Mouse (Mus musculus): ENCODE results near the gene Birc3.
"Not testable (repeated sequence)": the region's sequence is repeated elsewhere in the genome, so short reads cannot be mapped to it uniquely, and the experiment has no call there.

Birc3 gene

DNA sequence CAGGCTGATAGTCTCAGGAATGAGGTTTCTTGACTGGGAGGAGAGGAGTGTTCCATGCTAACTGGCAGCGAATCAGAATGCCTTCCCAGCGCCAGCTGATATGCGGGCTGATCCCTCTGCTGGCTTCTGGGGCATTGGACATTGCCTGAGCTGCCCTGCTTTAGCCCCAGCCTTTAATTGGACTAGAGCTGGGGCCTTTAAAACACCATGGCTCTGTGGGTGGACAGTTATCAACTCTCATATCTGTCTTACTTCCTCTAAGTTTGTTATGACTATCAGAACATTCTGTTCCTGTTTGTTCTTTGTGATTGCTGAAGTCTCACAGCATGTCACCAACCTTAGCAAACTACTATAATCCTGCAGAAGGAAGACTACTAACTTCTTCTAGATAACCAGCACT, 5.0 kb downstream of the Birc3 start:
- in situ Hi-C loops (cut with MseI, MboI): no loop called here

DNA sequence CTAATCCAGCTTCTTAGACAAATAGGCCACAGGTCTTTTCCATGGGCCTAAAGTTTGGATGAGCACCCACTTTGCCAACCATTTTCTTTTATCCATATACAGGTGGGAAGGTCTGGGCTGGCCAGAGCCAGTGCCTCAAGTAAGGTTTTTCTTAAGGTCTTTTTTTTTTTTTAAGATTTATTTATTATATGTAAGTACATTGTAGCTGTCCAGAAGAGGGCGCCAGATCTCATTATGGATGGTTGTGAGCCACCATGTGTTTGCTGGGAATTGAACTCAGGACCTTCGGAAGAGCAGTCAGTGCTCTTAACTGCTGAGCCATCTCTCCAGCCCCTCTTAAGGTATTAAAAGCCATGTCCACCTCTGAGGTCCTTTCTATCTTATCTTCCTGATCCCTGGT, 6.0 kb downstream of the Birc3 start:
- in situ Hi-C loops (cut with MseI, MboI): not testable (repeated sequence)

DNA sequence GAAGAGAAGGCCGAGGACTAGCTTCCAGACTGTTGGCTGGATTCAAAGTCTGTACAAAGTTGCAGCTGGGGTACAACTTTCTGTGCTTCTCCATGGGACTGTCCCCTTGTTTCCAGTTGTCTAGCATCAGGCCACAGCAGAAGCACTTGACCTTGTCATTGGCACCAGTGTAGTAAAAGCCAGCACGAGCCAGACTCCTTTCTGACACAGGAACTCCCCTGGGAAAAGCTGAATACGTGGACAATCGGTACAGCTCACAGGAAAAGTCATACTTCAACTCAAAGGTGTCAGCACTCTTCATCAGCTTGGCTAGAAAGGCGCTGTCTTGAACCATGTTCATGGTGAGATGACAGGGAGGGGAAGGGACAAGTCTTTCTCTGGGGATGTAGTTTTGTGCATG, 12.0 kb downstream of the Birc3 start:
- in situ Hi-C loops (cut with MseI, MboI): no loop called here

DNA sequence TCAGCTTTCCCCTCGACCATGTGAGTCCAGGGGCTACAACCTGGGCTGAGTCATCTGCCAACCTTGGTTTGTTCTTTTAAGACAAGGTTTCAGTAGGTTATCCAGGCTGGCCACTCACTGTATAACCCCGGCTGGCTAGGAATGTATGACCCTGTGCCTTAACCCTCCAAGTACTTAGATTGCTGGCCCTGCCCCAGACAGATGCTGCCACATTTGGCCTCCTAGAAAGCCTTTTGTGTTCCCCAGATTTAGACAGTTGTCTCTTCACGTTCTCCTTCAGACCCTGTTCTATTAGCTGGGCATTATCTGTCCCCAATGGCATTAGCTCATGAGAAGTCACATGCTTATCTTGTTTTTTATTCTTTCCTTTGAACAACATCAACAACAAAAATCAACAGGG, 17.1 kb downstream of the Birc3 start:
- in situ Hi-C loops (cut with MseI, MboI): loop anchor here in 1 of 2 experiments (10.0 kb wide), 1 partner anchor 141 kb away; no protein-coding TSS in a partner anchor

DNA sequence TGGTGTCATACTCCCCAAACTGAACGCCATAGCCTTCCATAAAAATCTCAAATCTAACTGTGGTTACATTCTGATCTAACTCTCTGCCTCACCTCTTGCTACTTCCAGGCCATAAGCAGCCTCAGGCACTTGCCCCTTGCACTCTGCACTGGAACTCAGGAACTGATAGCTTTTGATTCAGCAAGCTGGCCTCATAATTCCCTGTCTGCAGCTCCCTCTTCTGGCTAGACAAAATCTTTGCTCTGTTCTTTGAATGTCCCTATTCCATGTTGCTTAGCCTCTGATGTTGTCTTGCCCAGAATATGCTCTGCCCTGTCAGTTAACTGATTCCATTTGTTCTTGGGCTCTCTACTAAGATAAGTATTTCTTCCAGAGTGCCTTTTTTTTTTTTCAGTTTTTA, 17.6 kb downstream of the Birc3 start:
- in situ Hi-C loops (cut with MseI, MboI): loop anchor here in 1 of 2 experiments (10.0 kb wide), 1 partner anchor 141 kb away; no protein-coding TSS in a partner anchor

DNA sequence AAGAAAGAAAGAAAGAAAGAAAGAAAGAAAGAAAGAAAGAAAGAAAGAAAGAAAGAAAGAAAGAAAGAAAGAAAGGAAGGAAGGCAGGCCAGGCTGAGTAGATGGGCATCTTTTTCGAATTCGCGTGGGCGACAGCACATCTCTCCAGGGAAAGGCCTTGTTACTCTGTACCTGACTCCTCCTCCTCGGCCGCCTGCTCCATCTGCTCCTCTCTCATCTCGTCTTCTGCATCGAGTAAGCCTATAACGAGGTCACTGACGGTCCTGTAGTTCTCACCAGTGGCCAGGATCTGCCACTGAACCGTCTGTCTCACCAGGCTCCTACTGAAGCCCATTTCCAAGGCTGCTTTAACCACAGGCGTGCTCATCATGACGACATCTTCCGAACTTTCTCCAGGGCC, 18.8 kb downstream of the Birc3 start:
- in situ Hi-C loops (cut with MseI, MboI): loop anchor here in 1 of 2 experiments (10.0 kb wide), 1 partner anchor 139 kb away; no protein-coding TSS in a partner anchor

DNA sequence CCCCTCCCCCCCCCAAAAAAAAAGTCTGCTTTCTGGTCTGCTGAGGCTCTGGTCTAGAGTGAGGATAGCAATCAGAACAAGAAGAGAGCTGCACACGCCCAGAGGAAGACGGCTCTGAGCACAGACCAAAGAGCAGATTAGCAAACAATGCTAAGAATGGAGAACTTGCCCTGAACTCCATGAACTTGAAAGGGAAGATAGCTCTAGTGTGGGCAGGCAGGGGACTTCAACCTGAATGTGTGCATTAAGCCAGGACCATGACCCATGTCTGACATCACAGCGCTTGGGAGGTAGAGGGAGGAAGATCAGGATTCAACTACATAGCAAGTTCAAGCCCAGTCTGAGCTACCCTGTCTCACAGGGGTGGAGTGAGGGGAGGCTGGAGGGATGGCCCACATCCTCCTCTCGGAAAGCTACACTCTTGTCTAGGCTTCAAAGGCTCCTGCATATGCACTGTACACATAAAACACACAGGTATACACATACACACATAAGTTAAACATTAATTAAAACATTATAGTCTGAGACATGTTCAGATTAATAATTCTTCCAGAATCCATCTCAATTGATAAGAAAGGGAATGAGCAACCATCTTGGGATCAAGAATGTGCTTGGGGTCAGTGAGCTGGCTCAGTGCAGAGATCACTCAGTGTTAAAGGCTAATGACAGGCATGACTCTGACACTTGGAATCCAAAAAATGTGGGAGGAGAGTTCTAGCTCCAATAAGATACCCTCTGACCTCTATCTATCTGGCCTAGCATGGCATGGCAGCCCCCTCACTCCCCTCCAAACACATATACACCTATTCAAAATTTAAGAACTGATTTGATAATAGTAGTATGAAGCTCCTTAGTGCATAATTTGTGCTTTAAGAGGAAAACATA, 20.4 kb downstream of the Birc3 start:
- in situ Hi-C loops (cut with MseI, MboI): loop anchor here in 1 of 2 experiments (10.0 kb wide), 1 partner anchor 138 kb away; no protein-coding TSS in a partner anchor

DNA sequence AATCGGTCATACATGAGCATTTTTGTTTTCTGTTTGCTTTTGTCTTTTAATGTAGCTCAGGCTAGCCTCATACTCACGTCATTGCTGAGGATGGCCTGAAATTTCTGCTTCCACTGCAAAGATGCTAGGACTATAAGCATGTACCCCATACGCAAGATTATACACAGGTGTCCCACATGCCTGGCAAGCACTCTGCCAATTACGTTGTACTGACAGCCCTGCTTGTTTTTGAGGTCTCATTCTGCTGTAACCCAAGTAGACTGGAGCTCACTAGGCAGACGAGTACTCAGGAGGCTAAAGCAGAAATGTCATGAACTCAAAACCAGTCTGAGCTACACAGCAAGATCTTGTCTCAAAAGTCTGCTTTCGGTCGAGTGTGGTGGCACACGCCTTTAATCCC, 21.1 kb downstream of the Birc3 start:
- in situ Hi-C loops (cut with MseI, MboI): loop anchor here in 1 of 2 experiments (10.0 kb wide), 1 partner anchor 137 kb away; no protein-coding TSS in a partner anchor

DNA sequence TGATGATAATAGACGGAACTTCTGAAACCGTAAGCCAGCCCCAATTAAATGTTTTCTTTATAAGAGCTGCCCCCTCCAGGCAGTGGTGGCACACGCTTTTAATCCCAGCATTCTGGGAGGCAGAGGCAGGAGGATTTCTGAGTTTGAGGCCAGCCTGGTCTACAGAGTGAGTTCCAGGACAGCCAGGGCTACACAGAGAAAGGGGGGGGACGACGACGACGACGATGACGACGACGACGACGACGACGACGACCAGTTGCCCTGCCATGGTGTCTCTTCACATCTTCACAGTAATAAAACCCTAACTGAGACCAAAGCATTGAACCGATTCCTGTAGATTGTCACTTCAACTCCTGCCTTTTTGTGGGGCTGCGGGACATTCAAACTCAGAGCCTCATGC, 24.8 kb downstream of the Birc3 start:
- in situ Hi-C loops (cut with MseI, MboI): no loop called here

DNA sequence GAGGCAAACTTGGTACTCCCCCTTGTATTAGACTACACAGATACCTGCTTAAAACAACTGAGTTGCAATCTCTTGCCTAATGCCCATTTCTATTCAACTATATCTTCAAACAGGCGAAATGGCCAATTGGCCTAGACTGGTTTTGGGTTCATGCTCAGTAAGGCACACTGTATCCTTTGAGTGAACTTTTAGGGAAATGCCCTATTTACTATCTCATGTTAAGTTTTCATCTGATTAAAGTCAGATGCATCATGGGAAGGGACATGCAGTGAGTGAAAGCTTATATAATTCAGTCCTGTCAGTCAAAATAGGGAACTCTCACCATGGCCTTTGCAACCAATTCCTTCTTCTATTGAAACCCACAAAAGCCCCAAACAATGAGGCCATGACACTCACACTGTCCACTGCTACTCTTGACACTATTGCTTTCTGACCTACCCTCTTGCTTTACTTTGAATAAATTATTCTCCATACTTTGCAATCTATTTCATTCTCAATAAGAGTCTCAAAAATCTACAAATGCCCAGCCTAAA, 26.3 kb downstream of the Birc3 start:
- in situ Hi-C loops (cut with MseI, MboI): no loop called here

DNA sequence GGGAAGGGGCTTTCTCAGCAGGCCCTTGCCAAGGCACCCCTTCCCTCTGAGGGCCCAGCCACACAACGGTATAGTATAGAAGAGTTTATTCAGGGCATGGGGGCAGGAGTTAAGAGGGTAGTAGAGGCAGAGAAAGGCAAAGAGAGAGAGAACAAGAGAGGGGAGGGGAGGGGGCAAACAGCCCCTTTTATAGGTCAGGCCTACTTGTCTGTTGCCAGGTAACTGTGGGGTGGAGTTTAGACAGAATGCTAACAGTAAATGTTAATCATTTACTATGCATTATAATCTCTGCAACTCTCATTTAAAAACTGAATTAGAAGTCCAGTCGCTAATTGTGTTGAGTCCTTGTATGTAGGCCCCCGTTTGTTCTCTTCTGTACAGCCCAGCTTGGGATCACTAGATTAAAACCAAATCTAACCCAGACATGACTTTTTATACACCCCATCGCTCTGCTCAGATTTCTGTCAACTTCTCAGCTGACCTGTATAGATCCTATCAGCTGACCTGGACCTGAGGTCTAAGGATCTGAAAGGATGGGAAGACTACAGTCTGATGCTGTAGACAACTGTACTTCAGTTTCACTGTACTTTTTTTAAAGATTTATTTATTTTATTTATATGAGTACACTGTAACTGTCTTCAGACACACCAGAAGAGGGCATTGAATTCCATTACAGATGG, 27.6 kb downstream of the Birc3 start:
- in situ Hi-C loops (cut with MseI, MboI): no loop called here

DNA sequence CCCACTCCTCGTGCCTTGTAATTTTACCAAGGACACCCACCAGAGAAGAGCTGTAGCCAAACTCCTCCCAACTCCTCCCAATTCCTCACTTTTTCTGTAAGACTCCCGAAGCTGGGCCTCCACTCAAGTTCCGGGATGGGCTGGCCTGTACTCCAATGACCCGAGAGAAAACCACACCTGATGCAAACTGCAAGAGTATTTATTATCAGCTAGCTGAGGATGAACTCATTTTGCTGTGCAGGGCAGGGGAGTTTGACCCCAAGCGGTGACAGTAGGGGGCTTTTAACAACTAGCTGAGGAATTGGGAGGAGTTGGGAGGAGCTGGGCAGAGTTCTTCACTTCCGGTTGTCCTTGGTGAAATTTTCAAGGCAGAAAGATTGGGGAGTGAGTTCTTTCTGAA, 31.8 kb downstream of the Birc3 start:
- in situ Hi-C loops (cut with MseI, MboI): no loop called here

DNA sequence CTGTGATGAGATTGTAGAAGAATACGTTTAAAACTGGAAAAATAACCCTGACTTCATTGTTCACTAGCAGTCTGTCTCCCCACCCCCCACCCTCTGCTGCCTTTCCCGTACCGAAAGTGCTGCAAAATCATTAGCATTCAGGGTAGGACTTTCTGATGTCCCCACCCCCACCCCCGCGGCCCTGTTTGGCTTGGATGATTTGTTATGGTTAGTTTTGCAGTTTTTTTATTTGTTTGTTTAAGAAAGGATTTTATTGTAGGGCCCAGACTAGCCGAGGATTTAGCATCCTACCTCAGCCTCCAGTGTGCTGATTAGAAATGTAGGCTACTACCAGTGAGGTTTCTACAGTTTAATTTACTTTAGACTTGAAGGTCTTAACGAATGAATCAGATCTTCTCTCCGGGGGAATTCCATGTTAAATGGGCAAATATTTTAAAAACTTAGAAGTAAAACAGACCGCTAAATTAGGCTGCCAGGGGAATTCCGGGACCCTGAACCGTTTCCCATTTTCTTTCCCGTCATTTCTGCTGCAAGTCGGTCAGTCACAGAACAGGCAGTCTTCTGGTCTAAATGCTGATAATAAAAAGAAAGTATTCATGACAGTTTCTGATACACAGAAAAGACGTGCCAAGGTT, 35.1 kb downstream of the Birc3 start:
- in situ Hi-C loops (cut with MseI, MboI): no loop called here

DNA sequence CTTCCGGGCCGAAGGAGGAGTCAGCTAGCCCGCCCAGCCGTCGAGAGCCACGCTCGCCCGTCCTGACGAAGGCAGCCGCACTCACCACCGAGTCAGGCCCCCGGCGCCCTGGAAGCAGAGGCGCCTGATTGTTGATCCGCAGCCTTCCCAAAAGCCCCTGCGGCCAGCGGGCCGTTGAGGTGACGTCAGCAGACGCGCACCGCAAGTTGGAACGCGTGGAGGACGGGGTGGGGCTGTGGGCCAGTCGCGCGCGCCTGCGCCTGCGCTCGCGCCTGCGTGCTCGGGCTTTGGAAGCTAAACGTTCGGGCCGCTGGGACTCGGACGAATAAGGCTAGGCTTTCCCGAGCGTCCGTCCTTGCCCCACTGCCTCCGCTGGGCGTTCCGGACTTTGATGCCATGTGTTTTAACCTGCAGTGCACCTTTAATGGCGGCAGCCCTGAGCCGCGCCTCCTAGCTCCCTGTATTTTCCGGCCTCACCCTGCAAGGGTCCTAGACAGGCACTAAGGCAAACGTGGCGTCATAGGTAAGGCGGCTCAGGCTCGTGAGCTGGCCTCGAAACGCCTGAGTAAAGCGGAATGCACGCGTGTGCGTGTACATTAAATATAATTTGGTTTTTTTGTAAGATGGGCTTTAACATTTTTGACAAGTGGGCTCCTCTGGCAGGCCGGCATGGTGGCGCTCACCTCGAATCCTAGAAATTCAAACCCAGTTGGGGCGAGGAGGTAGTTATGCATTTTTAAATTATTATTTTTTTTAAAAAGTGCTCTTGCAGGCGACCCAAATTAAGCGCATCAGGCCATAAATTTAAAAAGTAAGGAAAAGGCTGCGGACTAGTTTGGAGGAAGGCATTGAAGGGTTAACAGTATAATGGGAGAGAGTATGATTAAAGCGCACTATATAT, 35.8 kb downstream of the Birc3 start, which contains the start of gene Birc2:
Gene Birc2 (minus strand): TSS at position 160 of the 901 bp plus-strand sequence.
- in situ Hi-C loops (cut with MseI, MboI): no loop called here

DNA sequence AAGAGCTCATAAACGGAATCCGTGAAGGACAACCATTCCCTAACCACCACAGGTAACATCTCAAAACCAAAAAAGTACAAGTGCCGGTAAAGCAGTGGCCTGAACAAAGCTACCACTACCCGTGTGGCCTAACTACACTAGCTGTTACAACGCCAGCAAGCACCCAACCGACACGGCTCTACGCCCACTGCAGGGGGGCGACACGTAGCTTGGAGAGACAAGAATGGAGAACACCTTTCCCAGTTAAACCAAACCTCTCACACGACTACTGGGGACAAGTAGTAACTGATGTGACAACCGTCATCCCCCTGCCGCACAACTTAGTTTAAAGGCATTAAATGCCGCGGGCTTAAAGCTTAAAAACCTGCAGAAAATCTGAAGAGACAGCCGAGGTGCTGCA, 36.7 kb downstream of the Birc3 start:
- in situ Hi-C loops (cut with MseI, MboI): no loop called here

DNA sequence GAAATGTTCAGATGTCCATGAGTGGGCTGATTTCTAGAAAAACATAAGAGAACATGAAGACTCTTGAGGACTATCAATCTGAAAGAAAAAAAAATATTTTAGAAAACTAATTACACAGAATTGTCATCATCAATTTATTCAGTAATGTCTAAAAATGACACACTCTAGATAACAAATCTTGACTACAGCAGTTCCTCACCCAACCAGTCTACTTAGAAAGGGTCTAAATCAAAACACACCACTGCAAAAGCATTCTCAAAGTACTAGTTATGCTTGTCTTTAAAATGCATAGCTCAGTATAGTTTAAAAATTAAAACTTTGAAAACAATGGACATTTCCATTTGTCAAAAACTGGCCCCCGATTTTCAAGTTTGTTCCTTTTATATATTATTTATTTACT, 37.7 kb downstream of the Birc3 start:
- in situ Hi-C loops (cut with MseI, MboI): no loop called here

DNA sequence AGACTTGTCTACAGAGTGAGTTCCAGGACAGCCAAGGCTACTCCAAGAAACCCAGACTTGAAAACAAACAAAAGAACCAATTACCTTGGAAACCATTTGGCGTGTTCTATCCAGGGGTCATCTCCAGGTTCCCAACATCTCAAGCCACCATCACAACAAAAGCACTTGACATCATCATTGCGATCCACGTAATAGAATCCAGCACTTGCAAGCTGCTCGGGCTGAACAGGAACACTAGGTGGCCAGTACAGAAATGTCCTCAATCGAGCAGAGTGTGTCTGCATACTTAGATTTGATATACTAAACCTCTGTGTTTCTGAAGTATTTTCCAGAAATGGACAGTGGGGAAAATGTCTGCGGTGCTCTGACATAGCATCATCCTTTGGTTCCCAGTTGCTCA, 39.6 kb downstream of the Birc3 start:
- in situ Hi-C loops (cut with MseI, MboI): no loop called here

DNA sequence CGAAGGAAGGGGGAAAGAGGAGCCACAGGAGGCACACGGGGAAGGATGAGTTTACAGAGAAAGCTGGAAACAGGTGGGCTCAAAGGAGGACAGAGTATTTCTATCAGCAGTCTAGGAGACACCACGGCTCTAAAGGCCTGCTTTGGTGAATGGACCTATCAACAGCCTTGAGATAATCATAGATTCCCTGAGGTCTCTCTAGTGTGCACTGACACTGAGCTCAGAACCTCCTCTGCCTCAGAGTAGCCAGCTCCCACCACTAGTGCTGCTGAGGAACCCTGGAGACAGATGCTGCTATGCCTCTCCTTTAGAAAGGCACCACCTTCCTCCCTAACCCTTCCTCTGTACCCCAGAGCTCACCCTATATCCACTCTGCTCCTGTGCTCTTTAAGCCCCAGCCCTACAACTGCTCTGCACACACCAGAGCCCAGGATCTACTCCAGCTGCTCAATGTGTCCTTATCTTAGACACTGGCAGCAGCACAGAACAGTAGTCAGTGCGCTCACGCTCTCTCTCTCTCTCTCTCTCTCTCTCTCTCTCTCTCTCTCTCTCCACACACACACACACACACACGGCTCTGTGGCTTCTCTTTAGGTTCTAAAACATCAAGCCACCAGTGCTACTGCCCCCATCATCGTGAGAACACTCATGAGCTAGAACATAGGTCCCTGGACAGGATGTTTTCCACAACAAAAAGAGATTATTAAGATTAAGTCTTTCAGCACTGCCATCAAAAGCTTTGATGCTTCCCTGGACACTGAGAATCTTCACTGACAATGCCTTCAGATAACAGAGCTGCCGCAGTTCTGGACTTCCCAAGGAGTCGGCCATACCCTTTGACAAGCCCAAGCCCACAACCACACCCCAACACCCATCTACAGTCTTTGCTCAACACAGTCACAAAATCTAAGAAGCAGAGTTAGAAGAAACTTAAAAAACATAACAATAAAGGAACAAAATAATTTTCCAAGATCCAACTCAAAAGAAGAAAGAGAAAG, 43.2 kb downstream of the Birc3 start:
- in situ Hi-C loops (cut with MseI, MboI): no loop called here

DNA sequence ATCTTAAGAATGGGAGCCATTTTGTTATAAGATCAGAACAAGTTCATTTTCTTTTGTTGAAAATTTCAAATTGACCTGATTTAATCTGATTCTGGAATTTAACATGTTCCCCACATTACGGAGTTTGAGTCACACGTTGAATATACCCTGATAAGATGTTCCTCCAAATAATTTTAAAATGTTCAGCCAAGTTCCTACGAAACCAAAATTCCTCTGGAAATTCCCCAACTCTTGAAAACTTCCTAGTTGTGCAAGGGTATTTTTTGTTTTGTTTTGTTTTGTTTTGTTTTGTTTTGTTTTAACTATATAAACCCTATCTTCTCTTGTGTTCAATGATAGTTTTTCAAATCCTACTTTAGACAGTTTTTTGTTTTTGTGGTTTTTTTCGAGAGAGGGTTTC, 44.3 kb downstream of the Birc3 start:
- in situ Hi-C loops (cut with MseI, MboI): no loop called here

DNA sequence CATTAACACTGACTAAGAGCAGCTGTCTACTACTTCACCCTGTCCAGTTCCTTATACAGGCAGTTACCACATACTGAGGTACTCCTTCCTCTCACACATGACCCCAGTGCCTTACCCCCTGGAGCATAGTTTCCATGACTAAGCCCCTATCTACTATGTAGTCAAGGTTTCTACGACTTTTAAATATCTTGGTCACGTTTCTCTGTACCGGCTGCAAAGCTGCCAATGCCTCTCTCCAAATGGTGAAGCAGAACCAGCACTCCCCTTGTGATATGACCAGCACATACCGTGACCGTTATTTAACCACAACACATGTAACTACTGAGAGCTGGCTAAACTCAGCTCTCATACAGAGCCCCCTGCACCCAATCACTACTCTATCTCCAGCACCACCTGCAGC, 48.1 kb downstream of the Birc3 start:
- in situ Hi-C loops (cut with MseI, MboI): no loop called here

Data from mouse trophoblast stem cell (cell line).